25 mouse cellular contexts compared by ENCODE assay signal in the genomic region with DNA sequence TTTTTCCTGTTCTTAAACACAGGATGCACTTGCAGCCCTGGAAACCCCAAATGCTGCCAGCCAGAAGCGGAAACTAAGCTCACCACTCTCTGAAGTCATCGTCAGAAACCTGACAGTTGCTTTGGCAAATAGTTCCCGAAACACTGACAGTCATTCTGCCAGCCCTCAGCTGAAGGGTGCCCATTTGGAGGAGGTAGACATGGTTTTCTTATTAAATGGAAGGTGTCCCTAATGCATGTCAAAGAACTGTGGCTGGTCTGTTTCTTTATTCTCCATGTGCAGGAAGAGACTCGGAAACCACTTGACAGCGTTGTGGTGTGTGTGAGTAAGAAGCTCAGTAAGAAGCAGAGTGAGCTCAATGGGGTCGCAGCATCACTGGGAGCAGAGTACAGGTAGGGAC. TPM values are rescaled to one million over a fixed set of nuclear protein-coding genes. Genes with fewer than 3 reads are reported as not detected.
DNase-seq lines count a peak whose midpoint lies in the region; ATAC-seq lines count a peak whose summit lies in the region.
"Had no signal": no experiment of that assay in that cellular context is flagged by ENCODE, and none has a peak within 500 bp of the region (broad histone marks: within the 10 kb centered on the region; RNA-seq: fewer than 3 reads in every experiment).

No protein-coding gene starts in this region.

- H3K4me3 ChIP-seq in heart, embryonic 14.5 days (ENCODE audit: control insufficient read depth in 1 of 2, insufficient read depth in 1 of 2, low read depth in 1 of 2, low read length in 2 of 2): no peak overlapping the region
- H3K4me3 ChIP-seq in intestine, embryonic 14.5 days (ENCODE audit: low read depth, low read length): no peak overlapping the region
- no peak overlapping the region for H3K4me3 ChIP-seq in intestine, embryonic 16.5 days (ENCODE audit: low read length)
- H3K4me3 ChIP-seq: embryonic facial prominence, embryonic 10.5 days; embryonic facial prominence, embryonic 12.5 days; forebrain, embryonic 13.5 days had no signal

- H3K27ac ChIP-seq in heart, embryonic 14.5 days (replicated peaks in 1 of 2; ENCODE audit: control insufficient read depth in 1 of 2, insufficient read depth in 1 of 2, low read depth in 2 of 2, low read length in 2 of 2): peak overlapping the region; percentile 8 to 17; a peak in 2 of 4 replicates
- no peak overlapping the region for H3K27ac ChIP-seq in intestine, embryonic 14.5 days (ENCODE audit: low read depth)
- H3K27ac ChIP-seq in intestine, embryonic 16.5 days (ENCODE audit: low read length): no peak overlapping the region
- H3K27ac ChIP-seq: embryonic facial prominence, embryonic 10.5 days; embryonic facial prominence, embryonic 12.5 days; forebrain, embryonic 13.5 days had no signal

- ATAC-seq in heart, embryonic 14.5 days (ENCODE audit: insufficient number of reproducible peaks, insufficient read depth, low FRiP score, low read depth): no peak
- ATAC-seq in intestine, embryonic 14.5 days (replicated peaks; ENCODE audit: low FRiP score, low TSS enrichment, low read depth): no peak
- ATAC-seq in intestine, embryonic 16.5 days: no peak
- peak; percentile 43 for ATAC-seq in common myeloid progenitor, adult 5-6 weeks (replicated peaks; ENCODE audit: low read depth, poor library complexity, severe bottlenecking)
- ATAC-seq: activated CD4-positive, CD25-positive, alpha-beta regulatory T cell, adult 4 months; CD4-positive, CD25-positive, alpha-beta regulatory T cell, adult 4 months; forebrain, embryonic 13.5 days; forebrain, embryonic 16.5 days; Patski had no signal

- no peaks in the 10 kb centered on the region for H3K9me3 ChIP-seq in heart, embryonic 14.5 days (ENCODE audit: control insufficient read depth, low read length)
- H3K9me3 ChIP-seq in intestine, embryonic 14.5 days (ENCODE audit: control insufficient read depth, low read length): no peaks in the 10 kb centered on the region
- H3K9me3 ChIP-seq in intestine, embryonic 16.5 days (ENCODE audit: control insufficient read depth, low read length): no peaks in the 10 kb centered on the region
- H3K9me3 ChIP-seq: embryonic facial prominence, embryonic 10.5 days; embryonic facial prominence, embryonic 12.5 days; forebrain, embryonic 13.5 days; G1E had no signal

- no peak for DNase-seq in heart, postnatal 4 days
- peak; percentile 21 for DNase-seq in intestine, embryonic 14.5 days (ENCODE audit: low spot score)
- DNase-seq in thymus, postnatal 4 days: no peak
- no peak for DNase-seq in urinary bladder, postnatal 25 days (ENCODE audit: low spot score)
- DNase-seq: adrenal gland, adult 8-10 months; adrenal gland, postnatal 25 days; cerebellum, adult 11 months; cerebellum, adult 18-20 months; cerebellum, adult 8-10 months; cerebellum, adult 9-11 months; cerebellum, postnatal 14 days; cerebellum, postnatal 36 days had no signal

- H3K36me3 ChIP-seq in heart, embryonic 14.5 days (ENCODE audit: control insufficient read depth, insufficient read depth, low read length): peaks cover 99% of the 10 kb centered on the region
- H3K36me3 ChIP-seq in intestine, embryonic 14.5 days (ENCODE audit: control insufficient read depth, insufficient read depth, low read length): peaks cover 96% of the 10 kb centered on the region
- peaks cover 18% of the 10 kb centered on the region for H3K36me3 ChIP-seq in intestine, embryonic 16.5 days (ENCODE audit: control insufficient read depth, insufficient read depth, low read length)

- 73% methylated on average over 6 of the region's 6 CpGs for WGBS in heart, embryonic 14.5 days
- 90% methylated on average over 6 of the region's 6 CpGs for WGBS in intestine, embryonic 14.5 days
- 90% methylated on average over 6 of the region's 6 CpGs for WGBS in intestine, embryonic 16.5 days

- H3K4me1 ChIP-seq in heart, embryonic 14.5 days (ENCODE audit: control insufficient read depth in 2 of 2, insufficient read depth in 2 of 2, low read length in 2 of 2): peaks cover 0 to 8% of the 10 kb centered on the region in 2 experiments; a peak in 2 of 4 replicates
- H3K4me1 ChIP-seq in intestine, embryonic 14.5 days (replicated peaks; ENCODE audit: control insufficient read depth, insufficient read depth, low read length): no peaks in the 10 kb centered on the region
- H3K4me1 ChIP-seq in intestine, embryonic 16.5 days (ENCODE audit: control insufficient read depth, insufficient read depth, low read length): no peaks in the 10 kb centered on the region
- H3K4me1 ChIP-seq: embryonic facial prominence, embryonic 10.5 days; embryonic facial prominence, embryonic 12.5 days; forebrain, embryonic 13.5 days had no signal

- H3K27me3 ChIP-seq in heart, embryonic 14.5 days (ENCODE audit: control insufficient read depth, insufficient read depth, low read length): no peaks in the 10 kb centered on the region
- H3K27me3 ChIP-seq in intestine, embryonic 14.5 days (replicated peaks; ENCODE audit: control insufficient read depth, insufficient read depth, low read length): no peaks in the 10 kb centered on the region
- no peaks in the 10 kb centered on the region for H3K27me3 ChIP-seq in intestine, embryonic 16.5 days (replicated peaks; ENCODE audit: control insufficient read depth, insufficient read depth, low read length)
- H3K27me3 ChIP-seq: CH12.LX; embryonic facial prominence, embryonic 12.5 days; forebrain, embryonic 13.5 days; Patski had no signal

- H3K4me2 ChIP-seq in heart, embryonic 14.5 days (ENCODE audit: low read length): no peak overlapping the region
- no peak overlapping the region for H3K4me2 ChIP-seq in intestine, embryonic 14.5 days (ENCODE audit: low read length)
- no peak overlapping the region for H3K4me2 ChIP-seq in intestine, embryonic 16.5 days (ENCODE audit: low read depth, low read length)
- H3K4me2 ChIP-seq: embryonic facial prominence, embryonic 12.5 days; forebrain, embryonic 13.5 days had no signal

- no peak overlapping the region for H3K9ac ChIP-seq in heart, embryonic 14.5 days (ENCODE audit: low read length)
- no peak overlapping the region for H3K9ac ChIP-seq in intestine, embryonic 14.5 days (ENCODE audit: low read length)
- H3K9ac ChIP-seq in intestine, embryonic 16.5 days (ENCODE audit: low read depth, low read length): no peak overlapping the region
- H3K9ac ChIP-seq: embryonic facial prominence, embryonic 12.5 days; forebrain, embryonic 13.5 days had no signal

RNA-seq across cellular contexts. Expression of a gene that starts 27.6 kb away (rescaled TPM):
- 42.9 and 48.4 TPM in 2 replicates for polyA plus RNA-seq in heart, embryonic 14.5 days (2014; fragmentation: Nextera tagmentation; extraction: Ambion mirVana)
- 10 to 100 TPM; 58.6 to 65.2 TPM for total RNA-seq in heart, postnatal 4 days (2021)
- polyA plus RNA-seq in intestine, embryonic 14.5 days (2014; fragmentation: Nextera tagmentation; extraction: Ambion mirVana): 68.9 and 74.6 TPM in 2 replicates
- polyA plus RNA-seq in intestine, embryonic 16.5 days (2015; fragmentation: Nextera tagmentation; extraction: Ambion mirVana): 29.3 and 34.5 TPM in 2 replicates
- total RNA-seq in common myeloid progenitor, adult 5-6 weeks (2017): 193 and 242 TPM in 2 replicates

RNA-seq across cellular contexts. Expression of a gene that starts 27.8 kb away (rescaled TPM):
- 0.32 and 1.3 TPM in 2 replicates for polyA plus RNA-seq in heart, embryonic 14.5 days (2014; fragmentation: Nextera tagmentation; extraction: Ambion mirVana)
- under 1 TPM; 0.23 to 0.48 TPM for total RNA-seq in heart, postnatal 4 days (2021)
- 1.1 TPM in 2 replicates for polyA plus RNA-seq in intestine, embryonic 14.5 days (2014; fragmentation: Nextera tagmentation; extraction: Ambion mirVana)
- polyA plus RNA-seq in intestine, embryonic 16.5 days (2015; fragmentation: Nextera tagmentation; extraction: Ambion mirVana): 1.8 and 2.9 TPM in 2 replicates
- total RNA-seq in common myeloid progenitor, adult 5-6 weeks (2017): 3.7 and 4.2 TPM in 2 replicates
- total RNA-seq: adrenal gland, adult 18-20 months had no signal
- polyA plus RNA-seq: CD4-positive, CD25-positive, alpha-beta regulatory T cell, adult 4 months had no signal

RNA-seq across cellular contexts. Expression of a gene that starts 33.0 kb away (rescaled TPM):
- 62.6 and 64.3 TPM in 2 replicates for polyA plus RNA-seq in heart, embryonic 14.5 days (2014; fragmentation: Nextera tagmentation; extraction: Ambion mirVana)
- total RNA-seq in heart, postnatal 4 days (2021): 100 to 1,000 TPM; 143 to 145 TPM
- polyA plus RNA-seq in intestine, embryonic 14.5 days (2014; fragmentation: Nextera tagmentation; extraction: Ambion mirVana): 85.0 and 99.1 TPM in 2 replicates
- 83.8 and 89.4 TPM in 2 replicates for polyA plus RNA-seq in intestine, embryonic 16.5 days (2015; fragmentation: Nextera tagmentation; extraction: Ambion mirVana)
- total RNA-seq in common myeloid progenitor, adult 5-6 weeks (2017): 165 and 181 TPM in 2 replicates

Comparison
In these comparisons a context has a peak if more than half of its experiments do, and no peak if none do; other contexts are left out.
1. H3K27ac ChIP-seq: peak in heart, embryonic 14.5 days (2 of 2); none in intestine, embryonic 14.5 days (single experiment) and intestine, embryonic 16.5 days (single experiment).